Mouse (Mus musculus): ENCODE data around the gene Togaram2.
A peak's percentile ranks its signal among the peaks of the same experiment; 100 is the strongest.

Togaram2 gene

GRCm38 (mm10) chr17:71683281-71683680, 10.2 kb downstream of the Togaram2 start:
- no peak for DNase-seq

- no peak for DNase-seq
Observed at GRCm38 (mm10) chr17:71684103-71684608, 11.1 kb downstream of the Togaram2 start.

GRCm38 (mm10) chr17:71687436-71687835, 14.4 kb downstream of the Togaram2 start:
- no peak for DNase-seq

GRCm38 (mm10) chr17:71689903-71690302, 16.8 kb downstream of the Togaram2 start:
- peak; percentile 23 to 34 for DNase-seq

GRCm38 (mm10) chr17:71691361-71691875, 18.4 kb downstream of the Togaram2 start:
- DNase-seq, result peak in 1 of 2 experiments; percentile 43

- DNase-seq, result no peak
Observed at GRCm38 (mm10) chr17:71693313-71693712, 20.3 kb downstream of the Togaram2 start.

- DNase-seq, result peak in 1 of 2 experiments; percentile 65
Observed at GRCm38 (mm10) chr17:71693780-71694179, 20.7 kb downstream of the Togaram2 start.

- no peak for DNase-seq
Observed at GRCm38 (mm10) chr17:71695151-71695550, 22.1 kb downstream of the Togaram2 start.

- no peak for DNase-seq
Observed at GRCm38 (mm10) chr17:71695716-71696315, 22.8 kb downstream of the Togaram2 start.

GRCm38 (mm10) chr17:71696396-71696795, 23.3 kb downstream of the Togaram2 start:
- DNase-seq, result no peak

GRCm38 (mm10) chr17:71697896-71698618, 25.0 kb downstream of the Togaram2 start:
- DNase-seq, result no peak

- DNase-seq, result no peak
Observed at GRCm38 (mm10) chr17:71698619-71698956, 25.5 kb downstream of the Togaram2 start.

GRCm38 (mm10) chr17:71705113-71705512, 32.1 kb downstream of the Togaram2 start:
- DNase-seq, result no peak

GRCm38 (mm10) chr17:71705550-71706480, 32.8 kb downstream of the Togaram2 start:
- no peak for DNase-seq

- DNase-seq, result no peak
Observed at GRCm38 (mm10) chr17:71707715-71708114, 34.7 kb downstream of the Togaram2 start.

- peak in 1 of 2 experiments; percentile 46 for DNase-seq
Observed at GRCm38 (mm10) chr17:71712279-71712678, 39.2 kb downstream of the Togaram2 start.

- no peak for DNase-seq
Observed at GRCm38 (mm10) chr17:71715034-71715433, 42.0 kb downstream of the Togaram2 start.

- no peak for DNase-seq
Observed at GRCm38 (mm10) chr17:71717881-71718625, 45.0 kb downstream of the Togaram2 start.

- no peak for DNase-seq
Observed at GRCm38 (mm10) chr17:71720434-71720833, 47.4 kb downstream of the Togaram2 start.

GRCm38 (mm10) chr17:71721019-71721418, 48.0 kb downstream of the Togaram2 start:
- no peak for DNase-seq

GRCm38 (mm10) chr17:71730655-71731054, 57.6 kb downstream of the Togaram2 start:
- no peak for DNase-seq

- no peak for DNase-seq
Observed at GRCm38 (mm10) chr17:71736442-71736841, 63.4 kb downstream of the Togaram2 start.
